Mouse (Mus musculus) forebrain, embryonic 11.5 days (tissue): ENCODE data around the gene Safb. TPM values are rescaled to one million over a fixed set of nuclear protein-coding genes. Genes with fewer than 3 reads are reported as not detected.
A peak's percentile ranks its signal among the peaks of the same experiment; 100 is the strongest.
"Not testable (repeated sequence)": the region's sequence is repeated elsewhere in the genome, so short reads cannot be mapped to it uniquely, and the experiment has no call there.

ENCODE experiments used
- ATAC-seq: fragments of 200-750 bp; cut with Nextera tagmentation; replicated peaks from 2 replicates; pipeline ENCODE4 v1.8.0; 2017; ENCODE audit warnings: moderate TSS enrichment; ENCODE audit not compliant: low FRiP score
- DNase-seq: peaks from one replicate; pipeline ENCODE4 v3.0.0-alpha.2; 2017; ENCODE audit warnings: low spot score
- H3K27ac ChIP-seq: fragments of 300-500 bp; sonication (generic); 2 replicates; pipeline ENCODE4 v1.5.1; 2014; ENCODE audit warnings: low read depth, low read length
- H3K27me3 ChIP-seq: fragments of 300-500 bp; sonication (generic); 2 replicates; pipeline ENCODE4 v1.6.1; 2014; ENCODE audit warnings: mild to moderate bottlenecking, low read length, mixed read lengths; ENCODE audit not compliant: control insufficient read depth, insufficient read depth
- H3K36me3 ChIP-seq: fragments of 300-500 bp; sonication (generic); 2 replicates; pipeline ENCODE4 v1.6.1; 2014; ENCODE audit warnings: mild to moderate bottlenecking, low read length, moderate library complexity, mixed read lengths; ENCODE audit not compliant: control insufficient read depth, insufficient read depth
- H3K4me1 ChIP-seq: fragments of 300-500 bp; sonication (generic); replicated peaks from 2 replicates; pipeline ENCODE4 v1.6.1; 2014; ENCODE audit warnings: low read length, mixed read lengths; ENCODE audit not compliant: control insufficient read depth, insufficient read depth
- H3K4me2 ChIP-seq: fragments of 300-500 bp; sonication (generic); 2 replicates; pipeline ENCODE4 v1.6.1; 2014; ENCODE audit warnings: low read depth, mild to moderate bottlenecking, low read length, moderate library complexity, mixed read lengths; ENCODE audit not compliant: severe bottlenecking
- H3K4me3 ChIP-seq: fragments of 300-500 bp; sonication (generic); 2 replicates; pipeline ENCODE4 v1.5.1; 2014; ENCODE audit warnings: low read depth, low read length
- H3K9ac ChIP-seq: fragments of 300-500 bp; sonication (generic); 2 replicates; pipeline ENCODE4 v1.6.1; 2014; ENCODE audit warnings: low read length
- H3K9me3 ChIP-seq: fragments of 300-500 bp; sonication (generic); 2 replicates; pipeline ENCODE4 v1.6.1; 2016; ENCODE audit warnings: low read length, mixed read lengths; ENCODE audit not compliant: control insufficient read depth
- WGBS: fragments of 180-500 bp; shearing (Covaris S2); extraction: QIAGEN DNeasy Blood & Tissue Kit; methylation state at CpG from one replicate; pipeline ENCODE4 v1.1.7; 2014; 5-methylcytosine and 5-hydroxymethylcytosine counted together
- polyA plus RNA-seq: library from polyadenylated mRNA; unstranded; fragments of >200 nt; fragmentation: Nextera tagmentation; extraction: Ambion mirVana; gene quantifications from 2 replicates; pipeline ENCODE4 v1.2.1, GENCODE M21; 2014

Gene Safb
- polyA plus RNA-seq, 1 experiment from 2014 or later = 145 TPM

- H3K36me3 ChIP-seq = peaks cover 27% of the 10 kb centered on the region
- H3K27me3 ChIP-seq = no peaks in the 10 kb centered on the region
- no peaks in the 10 kb centered on the region for H3K9me3 ChIP-seq
- H3K27ac ChIP-seq = no peak overlapping the region
- DNase-seq = no peak
- H3K9ac ChIP-seq = no peak overlapping the region
- WGBS = 87% methylated on average over 3 of the region's 3 CpGs
- H3K4me3 ChIP-seq = no peak overlapping the region
- no peak overlapping the region for H3K4me2 ChIP-seq
- peaks cover 10% of the 10 kb centered on the region for H3K4me1 ChIP-seq
- ATAC-seq = no peak
These were observed 32.1 kb downstream of the Safb start for GRCm38 (mm10) chr17:56616725-56617124.

GRCm38 (mm10) chr17:56617628-56618027, 33.0 kb downstream of the Safb start:
- peaks cover 27% of the 10 kb centered on the region for H3K36me3 ChIP-seq
- 97% methylated on average over 8 of the region's 8 CpGs for WGBS
- H3K4me2 ChIP-seq = no peak overlapping the region
- peaks cover 10% of the 10 kb centered on the region for H3K4me1 ChIP-seq
- no peaks in the 10 kb centered on the region for H3K9me3 ChIP-seq
- DNase-seq = no peak
- H3K27me3 ChIP-seq = no peaks in the 10 kb centered on the region
- no peak overlapping the region for H3K9ac ChIP-seq
- H3K4me3 ChIP-seq = no peak overlapping the region
- ATAC-seq = no peak
- H3K27ac ChIP-seq = no peak overlapping the region

DNA sequence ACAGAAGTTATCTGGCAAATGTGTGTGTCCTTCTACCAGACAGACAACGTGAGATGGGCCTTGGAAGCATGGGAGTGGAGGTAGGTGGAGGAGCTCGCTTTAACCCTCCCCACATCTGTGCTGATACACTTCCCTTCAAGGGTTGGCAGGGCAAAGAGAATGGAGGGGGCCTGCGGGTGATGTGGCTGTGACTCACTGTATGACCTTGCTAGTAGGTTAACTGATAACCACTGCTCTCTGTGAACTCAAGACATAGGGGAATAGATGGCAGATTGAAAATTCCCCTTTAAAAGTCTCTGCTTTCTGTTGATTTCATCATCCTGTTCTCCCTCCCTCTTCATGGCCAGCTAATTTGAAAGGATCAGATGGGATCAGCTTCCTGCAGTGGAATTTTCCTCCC, 40.9 kb downstream of the Safb start:
- WGBS = 92% methylated on average over 3 of the region's 3 CpGs
- H3K27me3 ChIP-seq = no peaks in the 10 kb centered on the region; the same call in 1 of the 2 replicates
- ATAC-seq = no peak

DNA sequence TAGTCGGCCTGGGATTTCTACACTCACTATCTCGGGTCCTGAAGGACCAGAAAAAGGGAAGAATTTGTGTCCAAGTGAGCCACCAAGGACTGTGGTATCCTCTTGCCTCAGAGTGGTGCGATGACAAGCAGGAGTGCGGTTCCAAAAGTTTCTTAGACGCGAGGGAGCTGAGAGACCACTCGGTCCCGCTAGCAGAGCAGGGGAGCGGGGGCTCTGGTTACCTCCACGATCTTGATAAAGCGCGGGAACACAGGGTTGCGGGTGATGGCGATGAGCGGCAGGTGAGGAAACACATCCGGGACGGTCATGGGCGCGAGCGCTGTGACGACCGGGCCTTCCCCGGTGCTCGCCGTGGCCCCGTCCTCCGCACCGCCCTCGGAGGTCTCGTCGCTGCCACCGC, 41.6 kb downstream of the Safb start:
- under 1% methylated on average over 32 of the region's 32 CpGs for WGBS
- H3K4me1 ChIP-seq = peaks cover 14% of the 10 kb centered on the region
- no peaks in the 10 kb centered on the region; the same call in 1 of the 2 replicates for H3K27me3 ChIP-seq
- peak overlapping the region; percentile 18; the same call in 1 of the 2 replicates for H3K27ac ChIP-seq
- no peaks in the 10 kb centered on the region for H3K36me3 ChIP-seq
- ATAC-seq (no peak), DNase-seq (no peak)
- H3K9ac ChIP-seq = peak overlapping the region; percentile 79
- H3K4me3 ChIP-seq = peak overlapping the region; percentile 95
- H3K9me3 ChIP-seq = no peaks in the 10 kb centered on the region
- H3K4me2 ChIP-seq = peak overlapping the region; percentile 70

More for the DNA sequence above, 40.9 kb downstream of the Safb start:
- Histone ChIP-seq H3K4me1 (peaks cover 14% of the 10 kb centered on the region), H3K4me3 (peak overlapping the region; percentile 95; the same call in 1 of the 2 replicates), H3K4me2 (peak overlapping the region; percentile 70), H3K9me3 (no peaks in the 10 kb centered on the region), H3K36me3 (peaks cover 3% of the 10 kb centered on the region; the same call in 1 of the 2 replicates), H3K27ac (no peak overlapping the region), H3K9ac (no peak overlapping the region)
- no peak for DNase-seq

DNA sequence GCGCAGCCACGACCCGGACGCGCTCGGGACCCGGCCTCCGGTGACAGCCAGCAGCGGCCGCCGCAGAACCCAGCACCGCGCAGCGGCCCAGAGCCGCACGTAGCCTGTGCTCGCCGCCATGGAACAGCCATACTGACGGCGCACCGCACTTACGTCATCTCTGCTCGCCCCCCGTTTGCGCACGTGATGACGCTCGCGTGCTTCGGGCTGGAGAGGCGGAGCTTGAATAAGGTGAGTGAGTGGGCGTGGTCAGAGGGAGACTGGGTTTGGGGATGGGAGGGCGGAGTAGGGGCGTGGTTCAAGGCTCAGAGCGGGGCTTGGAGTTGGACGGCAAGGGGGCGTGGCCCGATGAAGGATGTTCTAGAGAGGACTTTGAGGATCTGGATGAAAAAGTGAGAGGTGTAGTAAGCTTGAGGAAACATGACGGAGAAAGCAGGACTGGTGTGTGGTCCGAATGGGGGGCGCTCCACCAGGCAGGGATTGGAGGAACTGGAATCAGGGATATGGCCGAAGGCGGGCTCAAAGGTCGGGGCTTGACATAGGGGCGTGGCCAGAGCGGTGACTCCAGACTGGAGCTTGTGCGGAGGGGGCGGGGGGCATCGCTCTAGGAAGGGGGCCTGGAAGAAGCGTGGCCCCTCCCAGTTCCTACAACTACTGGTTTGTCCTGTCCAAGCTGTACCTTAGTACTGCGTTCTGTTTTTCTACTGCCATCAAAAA, 42.3 kb downstream of the Safb start, which contains the start of gene Lonp1:
Lonp1 (minus strand) TSS at position 134 of the 717 bp plus-strand sequence.
- Histone ChIP-seq H3K9me3 (no peaks in the 10 kb centered on the region), H3K4me3 (peak within 1 kb of the TSS; percentile 95), H3K27me3 (no peaks in the 10 kb centered on the region; the same call in 1 of the 2 replicates), H3K4me2 (peak within 1 kb of the TSS; percentile 70), H3K4me1 (peaks cover 14% of the 10 kb centered on the region), H3K36me3 (no peaks in the 10 kb centered on the region), H3K9ac (peak within 1 kb of the TSS; percentile 79), H3K27ac (peak within 1 kb of the TSS; percentile 18; the same call in 1 of the 2 replicates)
- DNase-seq (peak; percentile 99), ATAC-seq (peak; percentile 92)
- WGBS = under 1% methylated on average over 51 of the region's 51 CpGs

DNA sequence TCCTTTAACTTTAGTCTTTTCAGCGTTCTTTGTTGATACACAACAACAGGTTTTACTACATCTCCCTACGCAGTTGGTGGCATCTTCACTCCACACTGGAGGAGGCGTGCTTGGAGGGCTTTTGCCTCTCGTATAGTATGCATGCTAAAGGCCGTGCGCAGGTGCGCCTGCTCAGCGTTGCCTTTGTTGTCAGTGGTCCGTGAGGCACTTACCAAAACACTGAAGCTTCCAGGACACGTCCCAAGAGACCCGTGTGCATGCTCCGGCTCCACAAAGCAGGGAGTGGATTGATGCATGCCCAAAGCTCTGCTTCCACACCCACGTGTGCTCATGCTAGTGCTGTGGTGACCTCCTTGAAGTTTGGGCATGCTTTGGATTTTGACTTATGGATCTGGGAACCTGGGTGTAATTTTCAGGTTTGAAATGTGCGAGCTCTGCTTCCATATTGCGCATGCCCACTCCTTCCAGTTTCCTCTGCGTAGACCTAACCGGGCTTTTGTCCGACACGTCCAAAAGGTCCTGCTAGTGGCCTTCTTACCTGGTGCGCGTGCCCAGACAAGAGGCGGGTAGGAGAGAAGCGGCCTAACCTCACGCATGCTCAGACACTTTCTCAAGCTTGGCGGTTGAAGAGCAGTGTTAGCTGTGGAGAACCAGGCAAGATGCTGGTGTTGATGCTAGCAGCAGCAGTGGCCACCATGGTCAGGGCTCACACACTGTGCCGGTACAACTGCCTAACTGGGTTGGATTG, 43.1 kb downstream of the Safb start, which contains the start of gene Catsperd:
Catsperd (plus strand) TSS at position 614 of the 748 bp plus-strand sequence.
- H3K36me3 ChIP-seq = no peaks in the 10 kb centered on the region
- peak within 1 kb of the TSS; percentile 70 for H3K4me2 ChIP-seq
- peak within 1 kb of the TSS; percentile 95 for H3K4me3 ChIP-seq
- no peak within 1 kb of the TSS for H3K27ac ChIP-seq
- H3K27me3 ChIP-seq = no peaks in the 10 kb centered on the region; the same call in 1 of the 2 replicates
- peak within 1 kb of the TSS; percentile 79 for H3K9ac ChIP-seq
- peaks cover 14% of the 10 kb centered on the region for H3K4me1 ChIP-seq
- DNase-seq = peak; percentile 69
- peak; percentile 43 for ATAC-seq
- no peaks in the 10 kb centered on the region for H3K9me3 ChIP-seq
- WGBS = 8% methylated on average over 26 of the region's 26 CpGs

DNA sequence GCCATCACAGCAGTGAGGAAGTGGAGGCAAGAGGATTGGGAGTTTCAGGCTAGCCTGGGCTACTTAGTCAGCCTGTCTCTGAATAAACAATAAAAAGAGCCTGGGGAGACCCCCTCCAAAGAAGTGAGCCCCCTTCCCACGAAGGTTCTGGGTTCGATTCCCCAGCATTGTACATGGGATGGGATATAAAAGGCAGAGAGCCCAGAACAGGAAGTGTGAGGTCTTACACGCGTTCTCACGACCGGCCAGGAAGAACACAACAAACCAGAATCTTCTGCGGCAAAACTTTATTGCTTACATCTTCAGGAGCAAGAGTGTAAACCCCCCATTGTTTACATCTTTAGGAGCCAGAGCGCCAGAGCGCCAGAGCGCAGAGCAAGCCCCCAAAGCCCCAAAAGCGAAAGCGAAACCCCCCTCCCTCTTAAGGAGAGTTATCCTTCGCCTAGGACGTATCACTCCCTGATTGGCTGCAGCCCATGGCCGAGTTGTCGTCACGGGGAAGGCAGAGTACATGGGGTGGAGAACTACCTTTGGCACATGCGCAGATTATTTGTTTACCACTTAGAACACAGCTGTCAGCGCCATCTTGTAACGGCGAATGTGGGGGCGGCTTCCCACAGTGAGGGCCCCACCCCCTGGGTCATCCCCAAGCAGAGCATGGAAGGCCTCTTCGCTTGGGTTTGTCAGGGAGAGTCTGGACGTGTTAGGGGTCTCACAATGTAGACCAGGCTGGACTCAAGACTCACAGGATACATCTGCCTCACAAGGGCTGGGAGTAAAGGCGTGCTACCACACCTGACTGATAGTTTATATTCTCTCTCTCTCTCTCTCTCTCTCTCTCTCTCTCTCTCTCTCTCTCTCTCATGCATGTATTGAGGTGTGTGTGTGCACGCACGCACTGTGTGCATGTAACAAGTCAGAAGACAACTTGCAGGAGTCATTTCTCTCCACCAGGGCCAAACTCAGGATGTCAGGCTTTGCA, 45.5 kb downstream of the Safb start:
- not testable (repeated sequence) for H3K27me3 ChIP-seq, H3K4me3 ChIP-seq, H3K9ac ChIP-seq, ATAC-seq, H3K36me3 ChIP-seq, H3K27ac ChIP-seq, DNase-seq, H3K9me3 ChIP-seq, H3K4me2 ChIP-seq
- 89% methylated on average over 27 of the region's 27 CpGs for WGBS
- peaks cover 13% of the 10 kb centered on the region for H3K4me1 ChIP-seq

DNA sequence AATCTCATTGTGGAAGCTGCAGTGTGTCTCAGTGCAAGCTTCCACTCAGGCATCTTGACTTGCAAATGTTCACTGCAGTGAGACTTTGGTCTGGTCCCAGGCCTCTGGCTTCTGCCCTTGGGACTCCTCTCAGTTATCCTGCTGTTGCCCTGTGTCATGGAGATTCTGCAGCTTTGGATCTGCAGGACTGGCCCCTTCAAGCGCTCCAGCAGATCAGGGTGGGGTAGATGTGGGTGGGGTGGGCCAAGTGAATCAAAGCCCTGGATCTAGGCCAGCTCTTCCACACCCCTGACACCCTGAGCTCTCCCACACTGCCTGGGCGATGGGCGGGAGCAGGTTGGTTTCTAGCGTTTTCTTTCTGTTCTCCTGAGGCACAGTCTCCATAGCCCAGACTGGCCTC, 47.2 kb downstream of the Safb start:
- no peaks in the 10 kb centered on the region; the same call in 1 of the 2 replicates for H3K27me3 ChIP-seq

More for the DNA sequence above, 47.2 kb downstream of the Safb start:
- H3K4me1 ChIP-seq = peaks cover 5% of the 10 kb centered on the region; the same call in 1 of the 2 replicates
- no peak for DNase-seq
- H3K4me2 ChIP-seq = no peak overlapping the region
- no peaks in the 10 kb centered on the region for H3K9me3 ChIP-seq
- H3K27ac ChIP-seq = no peak overlapping the region
- 60% methylated on average over 4 of the region's 4 CpGs for WGBS
- no peak overlapping the region for H3K9ac ChIP-seq
- H3K36me3 ChIP-seq = no peaks in the 10 kb centered on the region
- no peak overlapping the region for H3K4me3 ChIP-seq
- no peak for ATAC-seq
